Mouse (Mus musculus) stomach, embryonic 14.5 days (tissue): ENCODE data around the gene Slit3. TPM values are rescaled to one million over a fixed set of nuclear protein-coding genes. Genes with fewer than 3 reads are reported as not detected.

Experiments used
- ATAC-seq: fragments of 200-750 bp; cut with Nextera tagmentation; 2 replicates; pipeline ENCODE4 v1.8.0; 2017; ENCODE audit warnings: low read depth, moderate TSS enrichment; ENCODE audit not compliant: insufficient number of reproducible peaks, insufficient read depth, low FRiP score
- H3K27ac ChIP-seq: fragments of 300-500 bp; sonication (generic); 2 replicates; pipeline ENCODE4 v1.5.1; 2014; ENCODE audit warnings: mild to moderate bottlenecking, low read length, moderate library complexity, mixed read lengths
- H3K27me3 ChIP-seq: fragments of 300-500 bp; sonication (generic); 2 replicates; pipeline ENCODE4 v1.6.1; 2014; ENCODE audit warnings: low read length, control low read depth, mixed read lengths; ENCODE audit not compliant: control insufficient read depth, insufficient read depth
- H3K36me3 ChIP-seq: fragments of 300-500 bp; sonication (generic); 2 replicates; pipeline ENCODE4 v1.6.1; 2014; ENCODE audit warnings: mild to moderate bottlenecking, control low read depth, low read length, moderate library complexity, mixed read lengths; ENCODE audit not compliant: control insufficient read depth, insufficient read depth
- H3K4me1 ChIP-seq: fragments of 300-500 bp; sonication (generic); 2 replicates; pipeline ENCODE4 v1.6.1; 2014; ENCODE audit warnings: low read length, control low read depth, mixed read lengths; ENCODE audit not compliant: control insufficient read depth, insufficient read depth
- H3K4me2 ChIP-seq: fragments of 300-500 bp; sonication (generic); replicated peaks from 2 replicates; pipeline ENCODE4 v1.6.1; 2014; ENCODE audit warnings: low read depth, low read length, control low read depth
- H3K4me3 ChIP-seq: fragments of 300-500 bp; sonication (generic); 2 replicates; pipeline ENCODE4 v1.5.1; 2014; ENCODE audit warnings: low read depth, low read length, control low read depth
- H3K9ac ChIP-seq: fragments of 300-500 bp; sonication (generic); replicated peaks from 2 replicates; pipeline ENCODE4 v1.6.1; 2014; ENCODE audit warnings: low read depth, mild to moderate bottlenecking, control low read depth, low read length, moderate library complexity, mixed read lengths
- H3K9me3 ChIP-seq: fragments of 300-500 bp; sonication (generic); 2 replicates; pipeline ENCODE4 v1.6.1; 2016; ENCODE audit warnings: low read depth, low read length, control low read depth; ENCODE audit not compliant: control insufficient read depth
- WGBS: fragments of 180-500 bp; shearing (Covaris S2); extraction: QIAGEN DNeasy Blood & Tissue Kit; methylation state at CpG from one replicate; pipeline ENCODE4 v1.1.7; 2014; 5-methylcytosine and 5-hydroxymethylcytosine counted together
- polyA plus RNA-seq: library from polyadenylated mRNA; unstranded; fragments of >200 nt; fragmentation: Nextera tagmentation; extraction: Ambion mirVana; gene quantifications from 2 replicates; pipeline ENCODE4 v1.2.1, GENCODE M21; 2014

Slit3 gene
- polyA plus RNA-seq, 1 experiment from 2014 or later = 18.3 TPM

DNA sequence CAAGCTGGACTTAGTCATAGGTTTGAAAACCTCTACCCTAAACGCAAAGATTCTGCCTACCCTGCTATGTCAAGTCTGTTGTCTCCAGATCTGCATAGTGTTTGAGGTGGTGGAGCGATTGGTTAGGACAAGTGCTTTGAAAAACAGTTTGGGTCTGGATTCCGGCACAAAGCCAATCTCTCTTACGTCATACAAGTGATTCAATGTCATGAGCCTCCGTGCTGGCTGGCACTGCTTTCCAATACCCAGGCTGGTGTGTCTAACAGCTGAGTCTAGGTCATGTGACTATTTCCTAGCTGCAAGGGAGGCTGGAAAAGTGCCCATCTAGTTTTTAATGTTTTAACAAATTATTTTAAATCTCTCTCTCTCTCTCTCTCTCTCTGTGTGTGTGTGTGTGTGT, 196.2 kb downstream of the Slit3 start:
- WGBS = 92% methylated on average over 5 of the region's 5 CpGs
- Histone ChIP-seq H3K27me3 (no peaks in the 10 kb centered on the region), H3K4me2 (no peak overlapping the region), H3K9me3 (no peaks in the 10 kb centered on the region), H3K27ac (no peak overlapping the region), H3K4me1 (peaks cover 14% of the 10 kb centered on the region; the same call in 1 of the 2 replicates), H3K4me3 (no peak overlapping the region), H3K36me3 (no peaks in the 10 kb centered on the region), H3K9ac (no peak overlapping the region)
- ATAC-seq = no peak

DNA sequence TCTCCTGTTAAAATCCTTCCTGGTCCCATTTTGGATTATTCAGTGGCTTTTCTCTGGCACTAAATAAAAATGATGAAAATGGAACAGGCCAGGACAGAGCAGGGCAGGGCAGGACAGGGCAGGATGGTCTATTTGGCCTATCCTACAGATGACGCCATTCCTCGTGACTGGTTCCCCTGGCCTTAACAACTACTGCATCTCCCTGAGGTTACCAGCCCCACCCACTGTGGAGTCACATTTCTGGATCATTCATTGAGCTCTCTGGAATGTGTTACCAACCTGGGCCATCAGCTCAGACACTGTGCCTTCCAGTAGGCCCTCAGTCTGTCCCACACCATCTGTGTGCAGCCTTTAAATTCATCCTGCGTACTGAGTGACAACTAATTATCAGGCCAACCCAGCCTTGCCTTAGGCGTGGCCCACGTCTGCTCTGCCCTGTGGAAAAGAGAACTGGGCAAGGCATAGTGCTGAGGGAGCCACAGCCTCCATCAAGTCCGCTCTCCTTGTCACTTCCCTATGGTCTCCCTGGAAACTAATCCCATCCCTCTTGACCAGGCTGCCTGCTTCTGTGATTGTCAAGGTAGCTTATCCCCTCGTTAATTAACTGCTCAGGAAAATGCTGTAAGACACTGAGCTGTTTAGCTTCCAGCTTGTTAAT, 196.9 kb downstream of the Slit3 start:
- ATAC-seq = no peak
- H3K9ac ChIP-seq = no peak overlapping the region

DNA sequence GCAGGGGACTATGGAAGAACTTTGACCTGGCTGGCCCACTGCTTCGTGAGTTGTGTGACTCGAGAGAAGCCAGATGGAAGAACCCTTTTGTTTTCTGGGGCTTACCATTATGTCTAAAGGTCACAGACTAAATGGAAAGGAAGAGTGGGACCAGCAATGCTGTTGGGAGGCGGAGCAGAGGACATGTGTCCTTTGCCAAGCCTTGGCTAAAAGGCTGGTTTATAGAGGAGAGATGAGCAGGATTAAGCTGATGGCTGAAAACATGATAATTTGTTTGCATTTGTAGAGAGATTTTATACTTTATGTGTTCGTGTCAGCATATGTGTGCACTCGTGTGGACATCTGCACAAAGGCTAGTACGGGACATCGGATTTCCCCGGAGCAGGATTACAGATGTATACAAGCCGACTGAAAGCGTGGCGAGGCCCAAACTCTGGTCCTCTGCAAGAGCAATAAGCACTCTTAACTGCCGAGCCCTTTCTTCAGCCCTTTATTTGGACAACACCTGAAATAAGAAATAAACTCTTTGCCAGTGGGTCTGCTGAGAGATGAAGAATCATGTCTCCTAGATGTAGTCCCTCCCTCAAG, 197.5 kb downstream of the Slit3 start:
- peaks cover 14% of the 10 kb centered on the region; the same call in 1 of the 2 replicates for H3K4me1 ChIP-seq
- H3K4me3 ChIP-seq = no peak overlapping the region
- H3K27me3 ChIP-seq = no peaks in the 10 kb centered on the region
- H3K9ac ChIP-seq = no peak overlapping the region
- H3K27ac ChIP-seq = no peak overlapping the region
- H3K4me2 ChIP-seq = no peak overlapping the region
- ATAC-seq = no peak
- no peaks in the 10 kb centered on the region for H3K9me3 ChIP-seq
- no peaks in the 10 kb centered on the region for H3K36me3 ChIP-seq
- 51% methylated on average over 12 of the region's 12 CpGs for WGBS

More for the DNA sequence above, 196.9 kb downstream of the Slit3 start:
- Histone ChIP-seq H3K4me3 (no peak overlapping the region), H3K36me3 (no peaks in the 10 kb centered on the region), H3K4me1 (peaks cover 14% of the 10 kb centered on the region; the same call in 1 of the 2 replicates), H3K4me2 (no peak overlapping the region), H3K27ac (no peak overlapping the region), H3K9me3 (no peaks in the 10 kb centered on the region), H3K27me3 (no peaks in the 10 kb centered on the region)
- 68% methylated on average over 7 of the region's 7 CpGs for WGBS

DNA sequence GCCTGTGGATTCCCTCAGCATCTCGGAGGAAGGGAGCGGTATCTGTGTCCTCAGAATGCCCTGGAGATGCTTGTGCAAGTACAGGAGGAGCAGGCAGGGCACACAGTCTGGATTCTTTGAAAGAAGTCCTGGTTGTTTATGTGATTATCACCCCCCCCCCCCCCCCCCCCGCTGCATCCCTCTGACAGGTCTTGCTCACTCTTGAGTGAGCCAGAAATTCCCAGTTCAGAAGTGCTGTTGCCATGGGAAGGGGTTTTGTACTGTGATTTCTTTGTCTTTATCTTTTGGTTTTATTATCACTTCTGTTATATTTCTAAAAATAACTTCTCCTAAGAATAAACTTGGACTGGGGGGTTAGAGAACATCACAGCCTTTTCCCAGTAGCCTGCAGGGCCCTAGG, 199.5 kb downstream of the Slit3 start:
- no peaks in the 10 kb centered on the region for H3K9me3 ChIP-seq
- H3K27me3 ChIP-seq = no peaks in the 10 kb centered on the region
- H3K27ac ChIP-seq = no peak overlapping the region
- H3K9ac ChIP-seq = no peak overlapping the region
- H3K36me3 ChIP-seq = no peaks in the 10 kb centered on the region
- no peak overlapping the region for H3K4me3 ChIP-seq
- no peak for ATAC-seq
- no peak overlapping the region for H3K4me2 ChIP-seq
- peaks cover 10% of the 10 kb centered on the region; the same call in 1 of the 2 replicates for H3K4me1 ChIP-seq
- WGBS = 93% methylated on average over 2 of the region's 3 CpGs

DNA sequence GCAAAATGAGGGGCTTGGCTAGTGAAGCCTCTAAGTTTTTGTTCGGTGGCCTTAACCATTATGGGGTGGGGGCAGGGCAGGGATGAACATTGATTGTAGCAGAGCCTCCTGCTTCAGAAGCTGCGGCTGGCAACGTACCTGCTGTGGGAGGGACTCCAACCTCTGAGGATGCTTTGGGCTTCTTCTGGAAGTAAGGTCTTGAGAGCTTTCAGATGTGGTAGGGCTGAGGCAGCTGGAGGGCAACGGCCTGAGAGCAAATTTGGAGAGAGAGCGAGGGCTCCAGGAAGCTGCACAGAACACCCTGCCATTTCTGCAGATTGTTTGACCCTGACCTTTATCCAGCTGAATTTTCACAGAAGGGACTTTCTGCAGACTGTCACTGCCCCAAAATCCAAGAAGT, 203.4 kb downstream of the Slit3 start:
- Histone ChIP-seq H3K9me3 (no peaks in the 10 kb centered on the region), H3K27ac (no peak overlapping the region), H3K4me1 (no peaks in the 10 kb centered on the region), H3K4me2 (no peak overlapping the region), H3K27me3 (no peaks in the 10 kb centered on the region), H3K9ac (no peak overlapping the region), H3K4me3 (no peak overlapping the region), H3K36me3 (no peaks in the 10 kb centered on the region)
- 54% methylated on average over 5 of the region's 5 CpGs for WGBS
- ATAC-seq = no peak

DNA sequence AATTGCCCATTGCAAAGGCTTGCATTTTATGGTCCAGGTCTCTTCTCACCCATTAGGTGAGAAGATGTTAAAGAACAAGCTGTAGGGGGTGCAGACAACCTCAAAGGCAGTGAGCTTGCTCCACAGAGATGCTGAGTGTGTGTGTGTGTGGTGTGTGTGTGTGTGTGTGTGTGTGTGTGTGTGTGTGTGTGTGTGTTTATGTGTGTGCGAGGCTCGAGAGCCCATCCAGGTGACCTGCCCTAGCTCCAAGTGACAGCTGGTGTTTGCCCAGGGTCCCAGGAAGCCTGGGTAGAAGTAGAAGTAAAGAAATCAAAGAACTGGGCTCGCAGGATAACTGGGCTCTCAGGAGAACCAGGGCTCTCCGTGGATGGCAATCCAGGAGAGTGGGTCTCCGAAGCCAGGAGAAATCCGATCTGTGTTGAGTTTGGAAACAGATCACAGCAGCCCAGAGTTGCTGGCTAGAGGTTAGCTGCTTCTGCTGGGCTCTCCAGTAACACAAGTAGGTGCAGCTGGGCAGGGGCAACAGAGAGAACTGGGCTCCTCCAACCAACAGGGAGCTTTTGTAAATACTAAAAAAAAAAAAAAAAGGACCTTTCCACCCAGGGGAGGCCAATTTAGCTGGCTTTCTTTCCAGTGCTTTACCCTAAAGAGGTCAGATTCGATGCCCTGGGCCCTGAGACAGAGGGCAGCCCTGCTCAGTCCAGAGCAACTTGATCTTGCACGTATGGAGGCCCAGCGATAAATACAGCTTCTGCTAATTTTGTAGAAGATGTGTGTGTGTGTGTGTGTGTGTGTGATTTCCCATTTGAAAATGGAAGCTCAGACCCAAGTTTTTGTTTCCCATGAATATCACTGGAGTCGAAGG, 204.3 kb downstream of the Slit3 start:
- 44% methylated on average over 10 of the region's 10 CpGs for WGBS
- no peak overlapping the region for H3K27ac ChIP-seq

DNA sequence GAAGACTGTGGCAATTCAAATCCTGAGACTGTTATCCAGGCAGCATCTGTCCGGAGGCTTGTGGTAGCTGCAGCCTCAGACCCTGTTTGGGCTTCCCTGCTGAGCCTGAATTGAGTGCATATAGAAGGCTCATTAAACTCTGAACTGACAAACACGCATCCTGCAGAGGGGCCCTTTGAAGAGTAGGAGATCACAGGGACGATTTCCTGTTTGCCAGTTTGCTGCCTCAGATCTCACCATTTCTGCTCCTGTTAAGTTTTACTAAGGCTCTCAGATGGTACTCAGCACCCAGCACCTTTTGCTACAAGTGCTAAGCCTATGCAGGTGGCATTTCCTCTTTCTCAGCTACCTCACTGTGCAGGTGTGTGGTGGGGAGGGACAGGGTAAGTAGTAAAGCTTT, 205.3 kb downstream of the Slit3 start:
- Histone ChIP-seq H3K4me1 (no peaks in the 10 kb centered on the region), H3K9ac (no peak overlapping the region), H3K36me3 (no peaks in the 10 kb centered on the region), H3K9me3 (no peaks in the 10 kb centered on the region), H3K27ac (no peak overlapping the region), H3K4me2 (no peak overlapping the region), H3K4me3 (no peak overlapping the region), H3K27me3 (no peaks in the 10 kb centered on the region)
- no peak for ATAC-seq
- WGBS = 31% methylated on average over 3 of the region's 3 CpGs

More for the DNA sequence above, 204.3 kb downstream of the Slit3 start:
- Histone ChIP-seq H3K4me2 (no peak overlapping the region), H3K9ac (no peak overlapping the region), H3K4me1 (no peaks in the 10 kb centered on the region), H3K27me3 (no peaks in the 10 kb centered on the region), H3K9me3 (no peaks in the 10 kb centered on the region), H3K36me3 (no peaks in the 10 kb centered on the region), H3K4me3 (no peak overlapping the region)
- ATAC-seq = no peak

DNA sequence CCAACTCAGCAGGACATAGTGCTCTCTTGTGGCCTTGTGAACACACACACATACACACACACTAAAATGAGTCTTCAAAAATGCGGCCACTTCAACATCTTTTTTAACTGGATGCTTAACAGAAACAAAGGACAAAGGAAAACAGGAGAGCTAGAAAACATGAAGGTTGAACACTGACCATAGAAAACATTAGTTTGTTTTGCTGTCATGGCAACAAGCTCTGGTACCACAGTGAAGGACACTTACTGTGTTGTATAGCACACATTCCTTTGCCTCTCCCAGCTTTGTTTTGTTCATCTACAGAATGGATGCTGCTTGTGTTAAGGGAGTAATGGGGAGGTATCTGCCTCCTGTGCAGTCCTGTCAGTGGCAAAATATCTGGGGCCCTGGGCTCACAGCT, 206.9 kb downstream of the Slit3 start:
- H3K4me1 ChIP-seq = 0 out of 2 replicates have a peak, but pooled peaks cover 5% of the 10 kb centered on the region
- no peak overlapping the region for H3K9ac ChIP-seq
- ATAC-seq = no peak
- no peaks in the 10 kb centered on the region for H3K9me3 ChIP-seq
- H3K4me2 ChIP-seq = no peak overlapping the region
- H3K36me3 ChIP-seq = no peaks in the 10 kb centered on the region
- no peak overlapping the region for H3K4me3 ChIP-seq
- no peak overlapping the region for H3K27ac ChIP-seq
- WGBS = 74% methylated on average over 1 of the region's 1 CpGs
- no peaks in the 10 kb centered on the region for H3K27me3 ChIP-seq
